Mouse (Mus musculus): Measurements from ENCODE around the gene Efna1. TPM values are rescaled to one million over a fixed set of nuclear protein-coding genes. Genes with fewer than 3 reads are reported as not detected.

Efna1 gene
- polyA plus RNA-seq, 1 experiment from 2014 or later: 174 TPM

DNA sequence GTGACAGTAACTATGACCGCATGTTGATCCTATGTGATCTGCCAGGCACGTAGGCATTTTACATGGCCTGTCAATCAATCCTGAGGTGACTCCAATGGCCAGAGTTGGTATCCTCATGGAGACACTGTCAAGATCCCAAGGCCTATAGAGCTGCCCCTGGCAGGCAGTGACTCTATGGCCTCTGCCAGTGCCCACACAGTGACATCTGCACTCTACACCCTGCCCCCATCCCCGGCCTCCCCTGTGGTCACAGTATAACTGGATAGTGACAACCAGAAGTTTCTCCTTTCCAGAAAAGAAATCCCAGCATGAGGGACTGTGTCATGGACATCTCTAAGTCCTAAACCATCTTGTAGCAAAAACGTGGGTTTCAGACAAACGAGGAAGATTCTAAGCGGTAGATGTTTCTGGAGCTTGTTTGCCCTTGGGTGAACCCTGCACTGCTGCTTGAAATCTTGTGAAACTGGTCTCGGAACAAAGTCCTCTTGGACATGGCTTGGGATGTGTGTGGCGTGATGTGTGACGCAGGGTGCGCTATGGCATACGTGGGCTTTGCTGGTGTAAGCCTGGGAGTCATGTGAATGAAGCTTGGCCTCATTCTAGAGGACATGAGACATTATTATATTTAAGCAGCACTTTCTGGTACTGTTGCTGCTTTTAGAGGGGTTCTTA, 12.4 kb upstream of the Efna1 start:
- Histone ChIP-seq H3K36me3 (ENCODE audit: insufficient read depth, low read length) (no peaks in the 10 kb centered on the region), H3K27me3 (replicated peaks; ENCODE audit: insufficient read depth, low read length) (no peaks in the 10 kb centered on the region), H3K27ac (ENCODE audit: low read length) (no peak overlapping the region), H3K4me2 (replicated peaks; ENCODE audit: low read depth, low read length) (no peak overlapping the region), H3K9me3 (ENCODE audit: low read length) (no peaks in the 10 kb centered on the region), H3K9ac (replicated peaks; ENCODE audit: low read depth) (no peak overlapping the region), H3K4me3 (ENCODE audit: low read depth, low read length) (no peak overlapping the region), H3K4me1 (ENCODE audit: insufficient read depth, low read depth, low read length) (no peaks in the 10 kb centered on the region)
- DNase-seq (ENCODE audit: low spot score): no peak
- TF ChIP-seq EP300 (IDR thresholded peaks at IDR 0.05) (no peak), CTCF (IDR thresholded peaks at IDR 0.05) (no peak)
- WGBS: 85% methylated on average over 11 of the region's 11 CpGs
- no peak for ATAC-seq

- ATAC-seq: no peak
- Histone ChIP-seq H3K36me3 (ENCODE audit: insufficient read depth, low read length) (no peaks in the 10 kb centered on the region), H3K9ac (replicated peaks; ENCODE audit: low read depth) (no peak overlapping the region), H3K9me3 (ENCODE audit: low read length) (no peaks in the 10 kb centered on the region), H3K4me3 (ENCODE audit: low read depth, low read length) (no peak overlapping the region), H3K4me1 (ENCODE audit: insufficient read depth, low read depth, low read length) (no peaks in the 10 kb centered on the region), H3K27ac (ENCODE audit: low read length) (no peak overlapping the region), H3K4me2 (replicated peaks; ENCODE audit: low read depth, low read length) (no peak overlapping the region), H3K27me3 (replicated peaks; ENCODE audit: insufficient read depth, low read length) (no peaks in the 10 kb centered on the region)
- no peak for TF ChIP-seq EP300 (IDR thresholded peaks at IDR 0.05)
- TF ChIP-seq CTCF (IDR thresholded peaks at IDR 0.05): no peak
- WGBS: 71% methylated on average over 5 of the region's 5 CpGs
- DNase-seq (ENCODE audit: low spot score): no peak
Measured at GRCm38 (mm10) chr3:89292303-89292702, 11.4 kb upstream of the Efna1 start.

GRCm38 (mm10) chr3:89291874-89292273, 10.9 kb upstream of the Efna1 start:
- DNase-seq (ENCODE audit: low spot score): no peak
- H3K4me1 ChIP-seq (ENCODE audit: insufficient read depth, low read depth, low read length): no peaks in the 10 kb centered on the region
- H3K27me3 ChIP-seq (replicated peaks; ENCODE audit: insufficient read depth, low read length): no peaks in the 10 kb centered on the region
- no peak for TF ChIP-seq EP300 (IDR thresholded peaks at IDR 0.05)
- TF ChIP-seq CTCF (IDR thresholded peaks at IDR 0.05): no peak
- H3K9ac ChIP-seq (replicated peaks; ENCODE audit: low read depth): no peak overlapping the region
- ATAC-seq: no peak
- no peaks in the 10 kb centered on the region for H3K36me3 ChIP-seq (ENCODE audit: insufficient read depth, low read length)
- no peak overlapping the region for H3K4me2 ChIP-seq (replicated peaks; ENCODE audit: low read depth, low read length)
- 49% methylated on average over 10 of the region's 10 CpGs for WGBS
- H3K4me3 ChIP-seq (ENCODE audit: low read depth, low read length): no peak overlapping the region
- H3K27ac ChIP-seq (ENCODE audit: low read length): no peak overlapping the region
- H3K9me3 ChIP-seq (ENCODE audit: low read length): no peaks in the 10 kb centered on the region

DNA sequence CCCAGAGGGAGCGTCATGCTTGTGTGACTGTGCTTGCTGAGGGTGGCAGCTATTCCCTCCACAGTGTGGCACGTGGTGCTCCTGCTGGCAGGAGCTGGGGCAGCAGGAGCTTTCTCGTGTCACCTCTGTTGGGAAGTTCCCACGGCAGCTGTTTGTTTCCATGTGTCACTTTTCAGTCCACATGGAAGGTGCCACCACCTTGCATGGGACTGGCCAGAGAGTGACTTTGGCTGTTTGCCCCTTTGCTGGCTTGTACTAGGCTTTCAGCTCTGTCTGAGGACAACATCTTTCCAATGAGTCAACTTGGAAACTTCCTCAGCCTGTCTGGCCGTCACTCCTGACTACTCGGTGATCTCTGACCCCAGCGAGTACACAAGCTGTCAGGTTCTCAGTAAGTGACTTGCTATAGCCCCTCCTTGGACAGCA, 7.6 kb upstream of the Efna1 start:
- Histone ChIP-seq H3K4me3 (ENCODE audit: low read depth, low read length) (no peak overlapping the region), H3K9ac (replicated peaks; ENCODE audit: low read depth) (no peak overlapping the region), H3K27me3 (replicated peaks; ENCODE audit: insufficient read depth, low read length) (no peaks in the 10 kb centered on the region), H3K9me3 (ENCODE audit: low read length) (no peaks in the 10 kb centered on the region), H3K27ac (ENCODE audit: low read length) (no peak overlapping the region), H3K36me3 (ENCODE audit: insufficient read depth, low read length) (no peaks in the 10 kb centered on the region), H3K4me1 (ENCODE audit: insufficient read depth, low read depth, low read length) (no peaks in the 10 kb centered on the region), H3K4me2 (replicated peaks; ENCODE audit: low read depth, low read length) (no peak overlapping the region)
- WGBS: 18% methylated on average over 7 of the region's 7 CpGs
- ATAC-seq (peak; percentile 49), DNase-seq (ENCODE audit: low spot score) (peak; percentile 43)
- TF ChIP-seq EP300 (IDR thresholded peaks at IDR 0.05) (no peak), CTCF (IDR thresholded peaks at IDR 0.05) (peak; percentile 48)

DNA sequence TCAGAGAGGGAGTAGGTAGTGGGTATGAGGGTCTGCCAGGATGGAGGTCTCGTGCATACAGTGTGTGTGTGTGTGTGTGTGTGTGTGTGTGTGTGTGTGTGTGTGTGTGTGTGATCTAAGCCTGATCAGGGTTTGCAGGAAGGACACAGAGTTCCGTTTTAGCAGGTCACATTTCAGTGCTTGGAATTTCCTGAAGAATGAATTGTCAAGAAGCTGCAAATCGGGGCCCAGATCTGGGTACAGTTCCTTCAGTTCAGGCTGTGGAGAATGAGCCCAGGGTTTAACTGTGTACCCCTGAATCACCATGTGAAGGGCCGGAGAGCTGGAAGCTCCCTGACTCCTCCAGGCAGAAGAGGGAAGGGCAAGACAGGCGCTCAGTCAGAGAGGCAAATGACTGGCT, 6.3 kb upstream of the Efna1 start:
- H3K4me3 ChIP-seq (ENCODE audit: low read depth, low read length): no peak overlapping the region
- no peak overlapping the region for H3K27ac ChIP-seq (ENCODE audit: low read length)
- no peaks in the 10 kb centered on the region for H3K36me3 ChIP-seq (ENCODE audit: insufficient read depth, low read length)
- no peak for DNase-seq (ENCODE audit: low spot score)
- no peaks in the 10 kb centered on the region for H3K4me1 ChIP-seq (ENCODE audit: insufficient read depth, low read depth, low read length)
- H3K27me3 ChIP-seq (replicated peaks; ENCODE audit: insufficient read depth, low read length): no peaks in the 10 kb centered on the region
- no peak overlapping the region for H3K9ac ChIP-seq (replicated peaks; ENCODE audit: low read depth)
- 52% methylated on average over 5 of the region's 5 CpGs for WGBS
- no peak for ATAC-seq
- H3K9me3 ChIP-seq (ENCODE audit: low read length): no peaks in the 10 kb centered on the region
- TF ChIP-seq CTCF (IDR thresholded peaks at IDR 0.05): no peak
- TF ChIP-seq EP300 (IDR thresholded peaks at IDR 0.05): no peak
- H3K4me2 ChIP-seq (replicated peaks; ENCODE audit: low read depth, low read length): no peak overlapping the region

- 34% methylated on average over 2 of the region's 2 CpGs for WGBS
- H3K4me1 ChIP-seq (ENCODE audit: insufficient read depth, low read depth, low read length): peaks cover 8% of the 10 kb centered on the region; the same call in 1 of the 2 replicates
- H3K9me3 ChIP-seq (ENCODE audit: low read length): no peaks in the 10 kb centered on the region
- ATAC-seq (no peak), DNase-seq (ENCODE audit: low spot score) (no peak)
- H3K4me3 ChIP-seq (ENCODE audit: low read depth, low read length): no peak overlapping the region
- no peak for TF ChIP-seq CTCF (IDR thresholded peaks at IDR 0.05)
- TF ChIP-seq EP300 (IDR thresholded peaks at IDR 0.05): no peak
- H3K4me2 ChIP-seq (replicated peaks; ENCODE audit: low read depth, low read length): no peak overlapping the region
- H3K27ac ChIP-seq (ENCODE audit: low read length): no peak overlapping the region
- H3K36me3 ChIP-seq (ENCODE audit: insufficient read depth, low read length): no peaks in the 10 kb centered on the region
- no peaks in the 10 kb centered on the region for H3K27me3 ChIP-seq (replicated peaks; ENCODE audit: insufficient read depth, low read length)
- no peak overlapping the region for H3K9ac ChIP-seq (replicated peaks; ENCODE audit: low read depth)
Measured at GRCm38 (mm10) chr3:89285526-89285925, 4.6 kb upstream of the Efna1 start.
